Mouse (Mus musculus) neutrophil, adult 5-6 weeks (primary cell): ENCODE data around the gene Map2k1. TPM values are rescaled to one million over a fixed set of nuclear protein-coding genes. Genes with fewer than 3 reads are reported as not detected.
"Not testable (repeated sequence)": the region's sequence is repeated elsewhere in the genome, so short reads cannot be mapped to it uniquely, and the experiment has no call there.

Experiments
- ATAC-seq: fragments of 151-379, 151-347 bp; 2 replicates; pipeline ENCODE4 v1.8.0; 2017; ENCODE audit warnings: mild to moderate bottlenecking, moderate TSS enrichment; ENCODE audit not compliant: insufficient number of reproducible peaks, poor library complexity, low FRiP score, severe bottlenecking; ENCODE audit errors: extremely low read depth
- total RNA-seq: library from RNA; stranded (forward); fragments of 200-1000 nt; gene quantifications from 2 replicates; pipeline ENCODE4 v1.2.3, GENCODE M21; 2017

The Map2k1 gene
- total RNA-seq, 1 experiment from 2014 or later: 137 TPM

- ATAC-seq: no peak
These were observed 78.7 kb downstream of the Map2k1 start for GRCm38 (mm10) chr9:64174766-64175165.

DNA sequence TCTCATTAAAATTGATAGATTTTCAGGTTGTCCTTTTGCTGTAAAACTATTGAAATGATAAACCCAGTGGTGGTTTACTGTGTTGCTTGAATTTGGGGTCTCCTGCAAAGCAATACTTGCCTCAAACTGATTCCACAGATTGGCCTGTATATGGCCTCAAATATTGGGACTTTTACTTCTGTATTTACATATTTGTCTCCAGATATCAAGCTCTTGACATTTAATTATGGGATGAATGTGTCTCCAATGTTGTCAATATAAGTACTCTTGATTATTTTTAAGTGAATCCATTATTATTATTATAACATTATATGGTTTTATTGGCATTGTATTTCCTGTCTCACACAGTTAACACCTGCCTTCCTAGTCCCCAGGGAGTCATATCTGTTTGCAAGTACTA lies 79.1 kb downstream of the Map2k1 start:
- no peak for ATAC-seq

DNA sequence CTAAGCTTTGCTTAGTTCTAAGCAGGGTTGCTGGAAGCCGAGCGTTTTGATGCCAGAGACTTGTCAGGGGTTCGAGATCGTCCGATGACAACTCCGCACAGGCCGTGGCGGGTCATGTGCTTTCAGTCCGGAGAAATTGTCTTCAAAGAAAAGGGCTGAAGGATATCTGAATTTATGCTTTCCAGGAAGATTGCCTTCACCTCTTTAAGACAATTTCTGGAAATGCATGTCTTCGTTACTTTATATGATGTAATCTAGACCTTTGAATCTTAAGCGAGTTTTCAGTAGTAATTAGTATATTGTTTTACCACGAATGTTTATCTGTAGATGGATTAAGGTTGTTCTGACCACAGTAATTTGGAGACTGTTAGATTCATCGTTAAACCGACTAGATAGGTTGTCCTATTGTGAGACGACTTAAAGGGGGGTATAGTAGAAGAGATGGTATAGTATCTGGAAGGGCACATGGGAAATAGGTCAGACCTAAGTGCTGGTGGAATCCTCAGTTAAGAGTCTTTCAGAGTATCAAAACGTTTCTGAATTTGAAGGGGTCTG lies 79.7 kb downstream of the Map2k1 start:
- no peak for ATAC-seq

- peak; percentile 80 for ATAC-seq
These were observed 80.4 kb downstream of the Map2k1 start, which contains the start of the genes Zwilch and Rpl4 for GRCm38 (mm10) chr9:64172816-64173665. TSS of gene Zwilch (minus strand) at chr9:64173104. TSS of gene Rpl4 (plus strand) at chr9:64173375.

DNA sequence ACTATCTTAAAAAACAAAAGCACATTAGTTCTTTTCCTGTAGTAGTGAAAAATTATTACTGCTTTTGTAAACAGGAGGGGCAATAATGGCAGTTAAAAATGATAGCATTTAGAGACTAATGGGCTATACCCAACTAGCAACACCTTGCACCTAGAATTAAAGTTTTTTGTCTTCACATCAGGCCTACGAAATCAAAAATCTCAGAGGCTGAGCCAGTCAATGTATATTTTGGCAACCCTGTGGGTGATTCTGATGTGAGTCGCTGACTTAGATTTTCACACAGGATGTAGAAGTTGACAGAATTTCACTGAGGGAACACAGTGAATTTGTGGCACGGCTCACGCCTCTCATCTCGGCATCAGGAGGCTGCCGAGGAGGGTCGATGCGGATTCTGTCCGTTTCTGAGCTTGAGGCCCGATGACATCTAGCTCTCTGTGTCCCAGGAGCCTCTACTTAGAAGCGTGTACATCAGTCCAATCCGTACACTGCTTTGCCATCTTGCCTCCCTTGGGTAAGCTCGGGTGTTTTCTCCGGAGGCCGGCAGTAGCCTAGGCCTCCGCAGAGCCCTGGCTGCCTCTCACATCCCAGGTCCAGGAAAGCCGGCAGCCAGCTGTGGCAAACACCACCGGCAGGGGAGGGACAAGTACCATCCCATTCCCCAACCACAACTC lies 81.2 kb downstream of the Map2k1 start:
- no peak for ATAC-seq

DNA sequence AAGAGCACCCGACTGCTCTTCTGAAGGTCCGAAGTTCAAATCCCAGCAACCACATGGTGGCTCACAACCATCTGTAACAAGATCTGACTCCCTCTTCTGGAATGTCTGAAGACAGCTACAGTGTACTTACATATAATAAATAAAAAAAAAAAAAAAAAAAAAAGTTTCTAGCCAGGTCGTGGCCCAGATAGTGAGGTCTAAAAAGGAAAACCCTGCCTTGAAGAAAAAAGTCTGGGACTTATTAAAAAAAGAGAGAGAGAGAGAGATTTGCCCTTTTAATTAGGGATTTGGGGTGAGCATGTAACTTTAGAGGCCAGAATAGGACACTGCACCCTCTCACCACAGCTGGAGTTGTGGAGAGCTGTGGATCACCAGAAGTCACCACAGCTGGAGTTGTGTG lies 83.5 kb downstream of the Map2k1 start:
- not testable (repeated sequence) for ATAC-seq

DNA sequence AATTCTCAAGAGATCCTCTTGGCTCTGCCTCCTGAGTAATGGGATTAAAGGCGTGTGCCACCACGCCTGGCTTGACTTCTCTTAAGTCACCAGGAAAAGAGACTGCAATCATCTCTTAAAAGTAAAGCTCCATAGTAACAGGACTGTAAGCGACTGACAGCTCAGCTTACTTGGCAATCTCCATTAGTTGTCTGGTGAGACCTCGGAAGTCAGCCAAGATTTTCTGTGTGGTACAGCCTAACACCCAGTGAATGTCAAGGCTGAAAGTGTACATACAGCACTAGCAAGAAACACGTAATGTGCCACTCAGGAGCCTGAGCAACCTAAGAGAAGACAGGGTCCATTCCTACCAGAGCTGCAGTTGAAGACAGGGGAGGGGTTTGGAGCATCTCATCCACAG lies 93.0 kb downstream of the Map2k1 start:
- no peak for ATAC-seq

DNA sequence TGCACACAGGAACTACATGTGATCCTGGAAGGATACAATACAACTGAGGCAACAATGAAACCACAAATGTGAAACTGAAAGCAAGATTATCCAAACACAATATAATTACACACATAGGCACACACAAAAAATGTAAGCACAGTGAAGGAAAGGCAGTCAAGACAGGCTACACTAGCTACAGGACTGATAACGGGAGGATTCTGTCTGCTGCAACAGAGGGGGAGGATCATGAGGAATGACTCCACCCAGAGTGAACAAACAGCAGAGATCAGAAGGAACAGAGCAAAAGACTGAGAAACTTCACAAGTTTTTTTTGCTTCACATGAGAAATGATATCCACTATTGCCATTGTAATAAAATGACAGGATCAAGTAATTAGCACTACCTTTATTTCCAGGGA lies 96.8 kb downstream of the Map2k1 start:
- ATAC-seq: no peak

DNA sequence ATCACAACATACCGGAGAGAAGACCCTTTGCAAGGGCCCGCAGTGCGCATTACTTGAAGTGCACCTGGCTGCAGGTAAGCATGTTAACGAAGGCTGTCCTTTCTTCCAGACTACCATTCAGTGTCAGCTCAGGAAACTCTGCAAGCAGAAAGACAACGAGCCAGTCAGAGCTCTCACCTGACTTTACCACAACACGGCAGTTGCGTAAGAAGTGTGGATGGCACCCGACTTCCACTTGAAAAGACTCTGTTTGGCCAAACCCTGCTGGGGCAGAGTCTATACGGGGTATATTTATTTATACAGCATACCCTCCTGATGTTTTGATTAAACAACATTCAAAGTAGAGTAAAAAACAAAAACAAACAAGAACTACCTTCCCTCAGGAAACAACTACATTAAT lies 113.6 kb downstream of the Map2k1 start:
- ATAC-seq: no peak

DNA sequence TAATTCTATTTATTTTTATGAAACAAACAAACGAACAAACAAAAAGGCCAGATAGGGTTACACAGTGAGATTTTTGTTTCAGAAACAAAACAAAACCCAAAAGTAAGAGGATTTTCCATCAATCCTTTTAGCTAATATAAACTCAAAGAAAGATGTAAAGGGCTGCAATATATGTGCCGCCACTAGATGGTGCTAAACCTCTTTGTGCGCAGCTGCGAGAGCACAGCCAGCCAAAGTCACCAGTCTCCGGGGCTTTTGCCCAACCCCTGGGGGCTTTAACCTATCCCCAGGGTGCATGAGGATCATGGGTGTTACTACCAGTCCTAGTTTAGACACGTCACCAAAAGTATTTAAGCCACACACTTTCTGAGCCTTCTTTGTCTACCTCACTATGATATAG lies 114.5 kb downstream of the Map2k1 start:
- not testable (repeated sequence) for ATAC-seq

Other genes starting within 250 kb of the Map2k1 start
- not detected in 2 replicates for gene Smad6, start 231.6 kb downstream of the Map2k1 start, total RNA-seq
- not detected in 2 replicates for gene Lctl, start 136.5 kb downstream of the Map2k1 start, total RNA-seq
- 6.1 and 10.7 TPM in 2 replicates for gene Zwilch, start 80.5 kb downstream of the Map2k1 start, total RNA-seq
- 1,351 and 1,415 TPM in 2 replicates for gene Rpl4, start 80.3 kb downstream of the Map2k1 start, total RNA-seq
- 34.1 and 35.7 TPM in 2 replicates for gene Snapc5, start 74.4 kb downstream of the Map2k1 start, total RNA-seq
- gene Uchl4, start 18.4 kb downstream of the Map2k1 start, total RNA-seq: 1.1 and 1.4 TPM in 2 replicates
- gene Tipin, start 27.9 kb upstream of the Map2k1 start, total RNA-seq: 18.7 and 21.5 TPM in 2 replicates
- gene Dis3l, start 87.7 kb upstream of the Map2k1 start, total RNA-seq: 12.7 and 13.8 TPM in 2 replicates
- 0.58 and 0.61 TPM in 2 replicates for gene Megf11, start 132.0 kb upstream of the Map2k1 start, total RNA-seq